Mouse (Mus musculus) hindbrain, embryonic 15.5 days (tissue): Measurements from ENCODE around the gene Eif4e3. TPM values are rescaled to one million over a fixed set of nuclear protein-coding genes. Genes with fewer than 3 reads are reported as not detected.

Experiments
- ATAC-seq: fragments of 200-750 bp; cut with Nextera tagmentation; 2 replicates; pipeline ENCODE4 v1.8.0; 2017; ENCODE audit warnings: low read depth, moderate number of reproducible peaks, moderate TSS enrichment; ENCODE audit not compliant: low FRiP score
- H3K27ac ChIP-seq: fragments of 300-500 bp; sonication (generic); replicated peaks from 2 replicates; pipeline ENCODE4 v1.5.1; 2015; ENCODE audit warnings: mild to moderate bottlenecking, inconsistent platforms
- H3K27me3 ChIP-seq: fragments of 300-500 bp; sonication (generic); 2 replicates; pipeline ENCODE4 v1.6.1; 2015; ENCODE audit warnings: control low read depth, inconsistent platforms
- H3K36me3 ChIP-seq: fragments of 300-500 bp; sonication (generic); 2 replicates; pipeline ENCODE4 v1.6.1; 2015; ENCODE audit warnings: control low read depth, inconsistent platforms
- H3K4me1 ChIP-seq: fragments of 300-500 bp; sonication (generic); replicated peaks from 2 replicates; pipeline ENCODE4 v1.6.1; 2015; ENCODE audit warnings: control low read depth, inconsistent platforms
- H3K4me2 ChIP-seq: fragments of 300-500 bp; sonication (generic); 2 replicates; pipeline ENCODE4 v1.6.1; 2015; ENCODE audit warnings: moderate library complexity, mild to moderate bottlenecking, inconsistent platforms
- H3K4me3 ChIP-seq: fragments of 300-500 bp; sonication (generic); 2 replicates; pipeline ENCODE4 v1.5.1; 2015; ENCODE audit warnings: mild to moderate bottlenecking, inconsistent platforms
- H3K9ac ChIP-seq: fragments of 300-500 bp; sonication (generic); 2 replicates; pipeline ENCODE4 v1.6.1; 2015; ENCODE audit warnings: inconsistent platforms
- H3K9me3 ChIP-seq: fragments of 300-500 bp; sonication (generic); 2 replicates; pipeline ENCODE4 v1.6.1; 2016; ENCODE audit warnings: control low read depth, inconsistent platforms
- WGBS: fragments of 180-500 bp; shearing (Covaris S2); methylation state at CpG from one replicate; pipeline ENCODE4 v1.1.7; 2015; 5-methylcytosine and 5-hydroxymethylcytosine counted together
- polyA plus RNA-seq: library from polyadenylated mRNA; unstranded; fragments of >200 nt; fragmentation: Nextera tagmentation; extraction: Ambion mirVana; gene quantifications from 2 replicates; pipeline ENCODE4 v1.2.1, GENCODE M21; 2015

The Eif4e3 gene
- 6.9 and 7.7 TPM in 2 replicates for polyA plus RNA-seq

GRCm38 (mm10) chr6:99666318-99667171, at the start of gene Eif4e3, which contains the start of gene Gm20696:
Eif4e3 (minus strand) TSS chr6:99666771.
Gm20696 (minus strand) TSS chr6:99666797.
- Histone ChIP-seq H3K4me2 (peak within 1 kb of the TSS; percentile 94), H3K9ac (peak within 1 kb of the TSS; percentile 68), H3K27me3 (0 out of 2 replicates have a peak, but pooled peaks cover 4% of the 10 kb centered on the region), H3K4me3 (peak within 1 kb of the TSS; percentile 59), H3K9me3 (no peaks in the 10 kb centered on the region), H3K4me1 (peaks cover 64% of the 10 kb centered on the region), H3K27ac (peak within 1 kb of the TSS; percentile 75), H3K36me3 (no peaks in the 10 kb centered on the region)
- peak; percentile 55 for ATAC-seq
- WGBS = under 1% methylated on average over 63 of the region's 75 CpGs

GRCm38 (mm10) chr6:99715913-99716312, 49.3 kb upstream of the Eif4e3 start:
- Histone ChIP-seq H3K4me3 (no peak overlapping the region), H3K27me3 (peaks cover 11% of the 10 kb centered on the region; the same call in 1 of the 2 replicates), H3K4me1 (no peaks in the 10 kb centered on the region), H3K36me3 (no peaks in the 10 kb centered on the region), H3K9ac (no peak overlapping the region), H3K4me2 (no peak overlapping the region), H3K27ac (no peak overlapping the region), H3K9me3 (no peaks in the 10 kb centered on the region)
- ATAC-seq = no peak
- 74% methylated on average over 5 of the region's 6 CpGs for WGBS

GRCm38 (mm10) chr6:99715191-99715590, 48.6 kb upstream of the Eif4e3 start:
- Histone ChIP-seq H3K4me1 (no peaks in the 10 kb centered on the region), H3K27ac (no peak overlapping the region), H3K4me2 (no peak overlapping the region), H3K9ac (no peak overlapping the region), H3K27me3 (peaks cover 8% of the 10 kb centered on the region; the same call in 1 of the 2 replicates), H3K36me3 (no peaks in the 10 kb centered on the region), H3K9me3 (no peaks in the 10 kb centered on the region), H3K4me3 (no peak overlapping the region)
- no peak for ATAC-seq
- 65% methylated on average over 6 of the region's 6 CpGs for WGBS

GRCm38 (mm10) chr6:99713256-99713655, 46.7 kb upstream of the Eif4e3 start:
- H3K36me3 ChIP-seq = no peaks in the 10 kb centered on the region
- no peaks in the 10 kb centered on the region for H3K4me1 ChIP-seq
- H3K9ac ChIP-seq = no peak overlapping the region
- H3K4me3 ChIP-seq = no peak overlapping the region
- H3K4me2 ChIP-seq = no peak overlapping the region
- WGBS = 85% methylated on average over 5 of the region's 5 CpGs
- no peak overlapping the region for H3K27ac ChIP-seq
- no peak for ATAC-seq
- peaks cover 8% of the 10 kb centered on the region; the same call in 1 of the 2 replicates for H3K27me3 ChIP-seq
- H3K9me3 ChIP-seq = no peaks in the 10 kb centered on the region

GRCm38 (mm10) chr6:99711576-99712101, 45.1 kb upstream of the Eif4e3 start:
- no peak overlapping the region for H3K4me2 ChIP-seq
- no peak overlapping the region for H3K27ac ChIP-seq
- no peak overlapping the region for H3K4me3 ChIP-seq
- no peaks in the 10 kb centered on the region for H3K9me3 ChIP-seq
- no peak overlapping the region for H3K9ac ChIP-seq
- no peaks in the 10 kb centered on the region for H3K36me3 ChIP-seq
- WGBS = 69% methylated on average over 11 of the region's 11 CpGs
- no peaks in the 10 kb centered on the region for H3K4me1 ChIP-seq
- peaks cover 6% of the 10 kb centered on the region; the same call in 1 of the 2 replicates for H3K27me3 ChIP-seq
- no peak for ATAC-seq

- H3K27me3 ChIP-seq = no peaks in the 10 kb centered on the region
- H3K4me2 ChIP-seq = no peak overlapping the region
- no peaks in the 10 kb centered on the region for H3K9me3 ChIP-seq
- WGBS = 56% methylated on average over 3 of the region's 3 CpGs
- H3K4me1 ChIP-seq = peaks cover 4% of the 10 kb centered on the region; the same call in 1 of the 2 replicates
- no peaks in the 10 kb centered on the region for H3K36me3 ChIP-seq
- no peak overlapping the region for H3K9ac ChIP-seq
- 0 out of 2 replicates have a peak, but pooled peaks have one; percentile 30 for ATAC-seq
- no peak overlapping the region for H3K27ac ChIP-seq
- no peak overlapping the region for H3K4me3 ChIP-seq
Observed at GRCm38 (mm10) chr6:99700484-99700883, 33.9 kb upstream of the Eif4e3 start.

GRCm38 (mm10) chr6:99692916-99693841, 26.6 kb upstream of the Eif4e3 start:
- peaks cover 33% of the 10 kb centered on the region for H3K4me1 ChIP-seq
- WGBS = under 1% methylated on average over 107 of the region's 110 CpGs
- no peaks in the 10 kb centered on the region for H3K36me3 ChIP-seq
- H3K9ac ChIP-seq = peak overlapping the region; percentile 81
- no peak; the same call in none of the 2 replicates for ATAC-seq
- H3K9me3 ChIP-seq = no peaks in the 10 kb centered on the region
- peak overlapping the region; percentile 80 for H3K4me2 ChIP-seq
- H3K27ac ChIP-seq = peak overlapping the region; percentile 91
- no peaks in the 10 kb centered on the region for H3K27me3 ChIP-seq
- H3K4me3 ChIP-seq = peak overlapping the region; percentile 63

- Histone ChIP-seq H3K9ac (peak within 1 kb of the TSS; percentile 81), H3K4me3 (peak within 1 kb of the TSS; percentile 63), H3K4me2 (peak within 1 kb of the TSS; percentile 80), H3K9me3 (no peaks in the 10 kb centered on the region), H3K27me3 (no peaks in the 10 kb centered on the region), H3K27ac (peak within 1 kb of the TSS; percentile 91), H3K4me1 (peaks cover 33% of the 10 kb centered on the region), H3K36me3 (no peaks in the 10 kb centered on the region)
- under 1% methylated on average over 59 of the region's 112 CpGs for WGBS
- ATAC-seq = peak; percentile 83
Observed at GRCm38 (mm10) chr6:99692206-99692915, 25.8 kb upstream of the Eif4e3 start, which contains the start of gene Gpr27. Gpr27 (plus strand) TSS chr6:99692679.

GRCm38 (mm10) chr6:99691666-99692205, 25.2 kb upstream of the Eif4e3 start:
- Histone ChIP-seq H3K27me3 (no peaks in the 10 kb centered on the region), H3K9me3 (no peaks in the 10 kb centered on the region), H3K4me3 (peak overlapping the region; percentile 63), H3K4me2 (peak overlapping the region; percentile 80), H3K9ac (peak overlapping the region; percentile 81), H3K27ac (peak overlapping the region; percentile 91), H3K36me3 (no peaks in the 10 kb centered on the region), H3K4me1 (peaks cover 33% of the 10 kb centered on the region)
- WGBS = 6% methylated on average over 25 of the region's 25 CpGs
- peak; percentile 27 for ATAC-seq

- H3K4me2 ChIP-seq = no peak overlapping the region
- ATAC-seq = no peak
- no peak overlapping the region for H3K4me3 ChIP-seq
- H3K9ac ChIP-seq = no peak overlapping the region
- no peaks in the 10 kb centered on the region for H3K27me3 ChIP-seq
- H3K9me3 ChIP-seq = no peaks in the 10 kb centered on the region
- H3K4me1 ChIP-seq = peaks cover 11% of the 10 kb centered on the region
- 81% methylated on average over 6 of the region's 6 CpGs for WGBS
- H3K27ac ChIP-seq = no peak overlapping the region
- no peaks in the 10 kb centered on the region for H3K36me3 ChIP-seq
Observed at GRCm38 (mm10) chr6:99688513-99688912, 21.9 kb upstream of the Eif4e3 start.

GRCm38 (mm10) chr6:99684899-99685298, 18.3 kb upstream of the Eif4e3 start:
- H3K4me2 ChIP-seq = no peak overlapping the region
- H3K4me3 ChIP-seq = no peak overlapping the region
- no peaks in the 10 kb centered on the region for H3K4me1 ChIP-seq
- H3K27me3 ChIP-seq = no peaks in the 10 kb centered on the region
- no peaks in the 10 kb centered on the region for H3K36me3 ChIP-seq
- H3K27ac ChIP-seq = no peak overlapping the region
- WGBS = 57% methylated on average over 5 of the region's 5 CpGs
- no peak overlapping the region for H3K9ac ChIP-seq
- ATAC-seq = no peak
- H3K9me3 ChIP-seq = no peaks in the 10 kb centered on the region
